Mouse (Mus musculus) embryonic fibroblast, embryonic 13.5 days (primary cell): ENCODE data around the gene Nit2.

Source experiments
- CTCF ChIP-seq: IDR thresholded peaks from 2 replicates; pipeline ENCODE4 v1.5.1; 2011; ENCODE audit warnings: mild to moderate bottlenecking, control low read depth, low read length, moderate library complexity, borderline replicate concordance; ENCODE audit not compliant: insufficient read depth
- POLR2A ChIP-seq: IDR thresholded peaks from 2 replicates; pipeline ENCODE4 v1.6.1; 2011; ENCODE audit warnings: low read depth, mild to moderate bottlenecking, control low read depth, low read length, moderate library complexity

DNA sequence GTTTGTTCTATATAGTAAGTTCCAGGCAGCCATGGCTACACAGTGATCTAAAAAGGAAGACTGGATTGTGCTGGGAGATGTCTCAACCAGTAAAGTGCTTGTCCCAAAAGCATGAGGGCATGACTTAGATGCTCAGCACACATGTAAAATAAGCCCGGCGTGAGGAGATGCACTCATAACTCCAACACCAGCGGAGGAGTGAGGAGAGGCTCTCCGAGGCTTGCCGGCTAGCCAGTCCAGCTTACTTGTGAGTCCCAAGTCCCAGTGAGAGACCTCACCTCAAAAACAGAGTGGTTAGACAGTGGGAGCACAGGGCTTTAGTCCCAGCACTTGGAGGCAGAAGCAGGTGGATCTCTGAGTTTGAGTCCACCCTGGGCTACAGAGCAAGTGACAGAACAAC, 2.0 kb downstream of the Nit2 start:
- TF ChIP-seq CTCF, result no peak
- TF ChIP-seq POLR2A, result no peak
